Comparison of ENCODE assay signal across 35 mouse cellular contexts in the genomic region with DNA sequence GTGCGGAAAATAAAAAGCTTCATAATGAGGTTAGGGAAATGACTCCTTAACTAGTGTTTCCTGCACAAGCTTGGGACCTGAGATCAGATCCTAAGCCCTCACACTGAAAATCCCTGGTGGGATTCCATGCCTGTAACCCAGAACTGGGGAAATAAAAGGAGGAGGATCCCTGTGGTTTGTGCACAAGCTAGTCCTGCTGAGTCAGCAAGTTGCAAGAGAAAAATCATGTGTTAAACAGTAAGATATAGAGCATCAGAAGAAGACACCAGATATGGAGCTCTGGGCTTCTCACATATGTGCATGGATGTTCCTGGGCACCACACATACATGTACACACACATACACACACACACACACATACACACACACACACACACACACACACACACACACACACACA. TPM values are rescaled to one million over a fixed set of nuclear protein-coding genes. Genes with fewer than 3 reads are reported as not detected.
"Had no signal": no experiment of that assay in that cellular context is flagged by ENCODE, and none has a peak within 500 bp of the region (broad histone marks: within the 10 kb centered on the region; RNA-seq: fewer than 3 reads in every experiment).

No protein-coding gene starts in this region.

- H3K9me3 ChIP-seq: limb, embryonic 10.5 days; limb, embryonic 12.5 days; limb, embryonic 13.5 days; limb, embryonic 15.5 days; liver, embryonic 12.5 days; liver, embryonic 13.5 days; liver, embryonic 15.5 days; lung, embryonic 15.5 days; midbrain, embryonic 10.5 days; midbrain, embryonic 12.5 days; midbrain, embryonic 13.5 days; midbrain, embryonic 15.5 days had no signal

- H3K27me3 ChIP-seq: midbrain, embryonic 15.5 days had no signal

- H3K36me3 ChIP-seq: limb, embryonic 10.5 days; limb, embryonic 12.5 days; limb, embryonic 13.5 days; limb, embryonic 15.5 days; liver, embryonic 12.5 days; liver, embryonic 13.5 days; liver, embryonic 15.5 days; lung, embryonic 15.5 days; midbrain, embryonic 10.5 days; midbrain, embryonic 12.5 days; midbrain, embryonic 13.5 days; midbrain, embryonic 15.5 days had no signal

- H3K4me2 ChIP-seq: limb, embryonic 12.5 days; limb, embryonic 13.5 days; limb, embryonic 15.5 days; liver, embryonic 11.5 days; liver, embryonic 12.5 days; liver, embryonic 13.5 days; liver, embryonic 15.5 days; lung, embryonic 14.5 days; lung, embryonic 15.5 days; midbrain, embryonic 11.5 days; midbrain, embryonic 12.5 days; midbrain, embryonic 13.5 days; midbrain, embryonic 15.5 days had no signal

- H3K4me1 ChIP-seq: liver, embryonic 13.5 days; liver, embryonic 15.5 days; lung, embryonic 15.5 days; midbrain, embryonic 12.5 days had no signal

- H3K9ac ChIP-seq: limb, embryonic 12.5 days; limb, embryonic 13.5 days; limb, embryonic 15.5 days; liver, embryonic 12.5 days; liver, embryonic 13.5 days; liver, embryonic 14.5 days; liver, embryonic 15.5 days; liver, postnatal 0 days; lung, embryonic 14.5 days; lung, embryonic 15.5 days; midbrain, embryonic 12.5 days; midbrain, embryonic 13.5 days; midbrain, embryonic 15.5 days had no signal

- H3K27ac ChIP-seq: limb, embryonic 10.5 days; limb, embryonic 12.5 days; limb, embryonic 13.5 days; limb, embryonic 15.5 days; liver, embryonic 12.5 days; liver, embryonic 13.5 days; liver, embryonic 14.5 days; liver, embryonic 15.5 days; lung, embryonic 15.5 days; macrophage; midbrain, embryonic 10.5 days; midbrain, embryonic 12.5 days; midbrain, embryonic 13.5 days; midbrain, embryonic 15.5 days had no signal

- DNase-seq: left cerebral cortex, postnatal 4 days; liver; liver, embryonic 13.5 days; liver, postnatal 0 days; lung, adult 18-20 months; lung, adult 2 months; lung, embryonic 14.5 days; lung, postnatal 10 days; lung, postnatal 14 days; lung, postnatal 36 days; lung, postnatal 4 days; midbrain, embryonic 14.5 days had no signal

- H3K4me3 ChIP-seq: limb, embryonic 10.5 days; limb, embryonic 12.5 days; limb, embryonic 13.5 days; limb, embryonic 15.5 days; liver, embryonic 12.5 days; liver, embryonic 13.5 days; liver, embryonic 15.5 days; lung, embryonic 15.5 days; megakaryocyte, embryonic 14.5 days; midbrain, embryonic 10.5 days; midbrain, embryonic 12.5 days; midbrain, embryonic 13.5 days; midbrain, embryonic 15.5 days; myocyte had no signal

RNA-seq across cellular contexts. Expression of a gene that starts 3.2 kb away (rescaled TPM):
- total RNA-seq: liver, adult 2 months; megakaryocyte progenitor cell, adult 5-6 weeks; megakaryocyte, adult 5-6 weeks; megakaryocyte-erythroid progenitor cell, adult 5-6 weeks; monocyte, adult 5-6 weeks had no signal
- polyA plus RNA-seq: liver, adult 2 months; liver, embryonic 11.5 days; liver, embryonic 12.5 days; liver, embryonic 14.5 days; liver, postnatal 0 days; lung, adult 2 months; lung, embryonic 14.5 days; lung, postnatal 0 days; macrophage; myocyte had no signal
